Mouse (Mus musculus) heart, postnatal 0 days (tissue): ENCODE results near the gene Apopt1. TPM values are rescaled to one million over a fixed set of nuclear protein-coding genes. Genes with fewer than 3 reads are reported as not detected.

Source experiments
- ATAC-seq: fragments of 200-750 bp; cut with Nextera tagmentation; 2 replicates; pipeline ENCODE4 v1.8.0; 2017; ENCODE audit warnings: low read depth, moderate number of reproducible peaks, moderate library complexity; ENCODE audit not compliant: insufficient read depth
- DNase-seq: peaks from one replicate; pipeline ENCODE4 v3.0.0-alpha.2; 2016; ENCODE audit warnings: low spot score
- H3K27ac ChIP-seq: fragments of 300-500 bp; sonication (generic); 2 replicates; pipeline ENCODE4 v1.5.1; 2014; ENCODE audit warnings: low read depth, mild to moderate bottlenecking
- H3K27me3 ChIP-seq: fragments of 300-500 bp; sonication (generic); 2 replicates; pipeline ENCODE4 v1.6.1; 2014; ENCODE audit warnings: low read length, mixed read lengths; ENCODE audit not compliant: control insufficient read depth, insufficient read depth
- H3K36me3 ChIP-seq: fragments of 300-500 bp; sonication (generic); replicated peaks from 2 replicates; pipeline ENCODE4 v1.6.1; 2014; ENCODE audit warnings: low read length, mixed read lengths; ENCODE audit not compliant: control insufficient read depth, insufficient read depth
- H3K4me1 ChIP-seq: fragments of 300-500 bp; sonication (generic); 2 replicates; pipeline ENCODE4 v1.6.1; 2014; ENCODE audit warnings: antibody characterized with exemption; ENCODE audit not compliant: control insufficient read depth, insufficient read depth
- H3K4me2 ChIP-seq: fragments of 300-500 bp; sonication (generic); 2 replicates; pipeline ENCODE4 v1.6.1; 2014; ENCODE audit warnings: low read depth, mild to moderate bottlenecking, low read length, moderate library complexity
- H3K4me3 ChIP-seq: fragments of 300-500 bp; sonication (generic); 2 replicates; pipeline ENCODE4 v1.5.1; 2014; ENCODE audit warnings: low read depth, low read length
- H3K9ac ChIP-seq: fragments of 300-500 bp; sonication (generic); replicated peaks from 2 replicates; pipeline ENCODE4 v1.6.1; 2014; ENCODE audit warnings: low read depth, low read length, mixed read lengths
- H3K9me3 ChIP-seq: fragments of 300-500 bp; sonication (generic); replicated peaks from 2 replicates; pipeline ENCODE4 v1.6.1; 2016; ENCODE audit warnings: low read length; ENCODE audit not compliant: control insufficient read depth
- CTCF ChIP-seq: IDR thresholded peaks from 2 replicates; pipeline ENCODE4 v1.5.1; 2016; ENCODE audit warnings: antibody characterized with exemption, control low read depth, low read depth
- EP300 ChIP-seq: IDR thresholded peaks from 2 replicates; pipeline ENCODE4 v1.6.1; 2016; ENCODE audit warnings: antibody characterized with exemption, low read depth
- WGBS: fragments of 180-500 bp; shearing (Covaris S2); extraction: QIAGEN DNeasy Blood & Tissue Kit; methylation state at CpG from one replicate; pipeline ENCODE4 v1.1.7; 2014; 5-methylcytosine and 5-hydroxymethylcytosine counted together
- polyA plus RNA-seq: library from polyadenylated mRNA; unstranded; fragments of >200 nt; fragmentation: Nextera tagmentation; extraction: Ambion mirVana; gene quantifications from 2 replicates; pipeline ENCODE4 v1.2.1, GENCODE M21; 2015
- total RNA-seq: library from RNA; depleted of rRNA; stranded (reverse); fragments of >200 nt; gene quantifications from 2 replicates; pipeline ENCODE4 v1.2.3, GENCODE M21; 2014; ENCODE audit warnings: low replicate concordance

Gene Apopt1
- total and polyA plus RNA-seq, 2 experiments from 2014 or later: 18.5 to 58.9 TPM

- H3K9me3 ChIP-seq: no peaks in the 10 kb centered on the region
- 73% methylated on average over 10 of the region's 10 CpGs for WGBS
- ATAC-seq: no peak
Observed at GRCm38 (mm10) chr12:111770651-111771050, 57.6 kb downstream of the Apopt1 start.

GRCm38 (mm10) chr12:111774156-111774555 is 61.1 kb downstream of the Apopt1 start:
- no peak overlapping the region for H3K27ac ChIP-seq
- no peaks in the 10 kb centered on the region for H3K9me3 ChIP-seq
- no peak for DNase-seq
- no peaks in the 10 kb centered on the region for H3K27me3 ChIP-seq
- H3K36me3 ChIP-seq: peaks cover 72% of the 10 kb centered on the region
- peaks cover 7% of the 10 kb centered on the region for H3K4me1 ChIP-seq
- no peak for ATAC-seq
- H3K9ac ChIP-seq: no peak overlapping the region
- no peak overlapping the region for H3K4me3 ChIP-seq
- TF ChIP-seq EP300 (no peak), CTCF (no peak)
- H3K4me2 ChIP-seq: no peak overlapping the region
- WGBS: 88% methylated on average over 16 of the region's 16 CpGs

More at GRCm38 (mm10) chr12:111770651-111771050, 57.6 kb downstream of the Apopt1 start:
- no peak overlapping the region for H3K9ac ChIP-seq
- no peak overlapping the region for H3K4me2 ChIP-seq
- no peak overlapping the region for H3K27ac ChIP-seq
- H3K4me3 ChIP-seq: no peak overlapping the region
- no peak for DNase-seq
- H3K36me3 ChIP-seq: peaks cover 37% of the 10 kb centered on the region
- H3K4me1 ChIP-seq: peaks cover 28% of the 10 kb centered on the region
- no peaks in the 10 kb centered on the region for H3K27me3 ChIP-seq
- TF ChIP-seq EP300 (no peak), CTCF (no peak)

- no peak overlapping the region for H3K4me2 ChIP-seq
- H3K9me3 ChIP-seq: no peaks in the 10 kb centered on the region
- no peaks in the 10 kb centered on the region; the same call in 1 of the 2 replicates for H3K4me1 ChIP-seq
- H3K27ac ChIP-seq: no peak overlapping the region
- TF ChIP-seq CTCF: no peak
- no peak for TF ChIP-seq EP300
- no peak for DNase-seq
- no peak overlapping the region for H3K9ac ChIP-seq
- peaks cover 79% of the 10 kb centered on the region for H3K36me3 ChIP-seq
- H3K4me3 ChIP-seq: no peak overlapping the region
- WGBS: 80% methylated on average over 15 of the region's 15 CpGs
- H3K27me3 ChIP-seq: no peaks in the 10 kb centered on the region
- ATAC-seq: no peak
Observed at GRCm38 (mm10) chr12:111774845-111775244, 61.8 kb downstream of the Apopt1 start.

GRCm38 (mm10) chr12:111777919-111778318 is 64.9 kb downstream of the Apopt1 start:
- Histone ChIP-seq H3K36me3 (peaks cover 98% of the 10 kb centered on the region), H3K9me3 (no peaks in the 10 kb centered on the region), H3K4me3 (no peak overlapping the region), H3K27ac (no peak overlapping the region), H3K27me3 (no peaks in the 10 kb centered on the region), H3K9ac (no peak overlapping the region), H3K4me1 (no peaks in the 10 kb centered on the region), H3K4me2 (no peak overlapping the region)
- ATAC-seq: no peak
- WGBS: 89% methylated on average over 13 of the region's 13 CpGs
- no peak for DNase-seq
- TF ChIP-seq CTCF: no peak
- no peak for TF ChIP-seq EP300

- ATAC-seq: no peak
- Histone ChIP-seq H3K4me1 (no peaks in the 10 kb centered on the region), H3K4me2 (no peak overlapping the region), H3K36me3 (peaks cover 96% of the 10 kb centered on the region), H3K27me3 (no peaks in the 10 kb centered on the region), H3K9ac (no peak overlapping the region), H3K9me3 (no peaks in the 10 kb centered on the region), H3K4me3 (no peak overlapping the region), H3K27ac (no peak overlapping the region)
- no peak for DNase-seq
- TF ChIP-seq CTCF (peak; percentile 10; the same call in 1 of the 2 replicates), EP300 (no peak)
- WGBS: 96% methylated on average over 1 of the region's 1 CpGs
Observed at GRCm38 (mm10) chr12:111779544-111779943, 66.5 kb downstream of the Apopt1 start.

- no peaks in the 10 kb centered on the region for H3K27me3 ChIP-seq
- ATAC-seq (no peak), DNase-seq (no peak)
- H3K4me3 ChIP-seq: no peak overlapping the region
- H3K36me3 ChIP-seq: peaks cover 93% of the 10 kb centered on the region
- H3K4me2 ChIP-seq: no peak overlapping the region
- no peaks in the 10 kb centered on the region for H3K4me1 ChIP-seq
- H3K9me3 ChIP-seq: no peaks in the 10 kb centered on the region
- WGBS: 75% methylated on average over 15 of the region's 15 CpGs
- TF ChIP-seq CTCF: no peak
- no peak overlapping the region for H3K9ac ChIP-seq
- H3K27ac ChIP-seq: no peak overlapping the region
Observed at GRCm38 (mm10) chr12:111785174-111785573, 72.1 kb downstream of the Apopt1 start.
